24 mouse cellular contexts compared by ENCODE assay signal in the genomic region with DNA sequence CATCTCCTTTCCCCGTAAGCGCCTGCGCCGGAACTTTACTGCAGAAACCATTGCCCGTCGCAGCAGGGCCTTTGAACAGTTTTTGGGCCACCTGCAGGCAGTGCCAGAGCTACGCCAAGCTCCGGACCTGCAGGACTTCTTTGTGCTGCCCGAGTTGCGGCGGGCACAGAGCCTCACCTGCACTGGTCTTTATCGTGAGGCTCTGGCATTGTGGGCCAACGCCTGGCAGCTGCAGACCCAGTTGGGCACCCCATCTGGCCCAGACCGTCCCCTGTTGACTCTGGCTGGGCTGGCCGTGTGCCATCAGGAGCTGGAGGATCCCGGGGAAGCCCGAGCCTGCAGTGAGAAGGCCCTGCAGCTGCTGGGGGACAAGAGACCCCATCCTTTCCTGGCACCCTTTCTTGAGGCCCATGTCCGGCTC. TPM values are rescaled to one million over a fixed set of nuclear protein-coding genes. Genes with fewer than 3 reads are reported as not detected.
DNase-seq lines count a peak whose midpoint lies in the region; ATAC-seq and TF ChIP-seq lines count a peak whose summit lies in the region.
"Had no signal": no experiment of that assay in that cellular context is flagged by ENCODE, and none has a peak within 500 bp of the region (broad histone marks: within the 10 kb centered on the region; RNA-seq: fewer than 3 reads in every experiment).

No protein-coding gene starts in this region.

- intact Hi-C loops in left cerebral cortex, postnatal 4 days (cut with DNase I), result no loop called here
- intact Hi-C loops in left cerebral cortex, postnatal 14 days (cut with DNase I), result no loop called here

- DNase-seq in cerebellum, adult 11 months, result peak; percentile 56
- DNase-seq in left cerebral cortex, postnatal 4 days, result peak; percentile 45
- DNase-seq in left cerebral cortex, postnatal 14 days (ENCODE audit: low spot score in 2 of 2), result no peak
- no peak for DNase-seq in ES-E14 (ENCODE audit: low read depth, low spot score)
- peak; percentile 69 for DNase-seq in cerebellum, postnatal 25 days
- no peak for DNase-seq in embryo, embryonic 9.5 days (ENCODE audit: extremely low spot score)
- DNase-seq in layer of hippocampus, adult 9-11 months, result no peak
- DNase-seq: adrenal gland, adult 8-10 months; gastrocnemius, postnatal 25 days; kidney, adult 8-10 months; layer of hippocampus, postnatal 36 days; liver, embryonic 13.5 days; retina, postnatal 1 day; spleen, adult 18-20 months; thymus, postnatal 25 days had no signal

- H3K9ac ChIP-seq in ES-E14 (ENCODE audit: insufficient read depth, low read depth, low read length, poor library complexity, severe bottlenecking), result peak overlapping the region; percentile 4; the same call in 1 of the 2 replicates
- H3K9ac ChIP-seq: embryonic facial prominence, embryonic 15.5 days; forebrain, embryonic 12.5 days; heart, embryonic 12.5 days; liver, embryonic 13.5 days; midbrain, embryonic 13.5 days had no signal

- in situ Hi-C loops in ES-E14 (cut with MboI; ENCODE audit: low sequenced_read_pairs in 2 of 2, unreplicated experiment in 2 of 2), result no loop called here

- H3K4me3 ChIP-seq in ES-E14 (ENCODE audit: insufficient read depth in 1 of 2, low read depth in 1 of 2, low read length in 2 of 2, poor library complexity in 1 of 2, severe bottlenecking in 1 of 2), result no peak overlapping the region; a peak in 1 of 4 replicates
- H3K4me3 ChIP-seq: embryonic facial prominence, embryonic 15.5 days; forebrain, embryonic 12.5 days; heart, embryonic 12.5 days; liver, embryonic 13.5 days; midbrain, embryonic 13.5 days had no signal

- no peaks in the 10 kb centered on the region for H3K9me3 ChIP-seq in ES-E14 (ENCODE audit: control insufficient read depth, insufficient read depth, low read depth, low read length)
- H3K9me3 ChIP-seq: embryonic facial prominence, embryonic 15.5 days; forebrain, embryonic 12.5 days; heart, embryonic 12.5 days; liver, embryonic 13.5 days; midbrain, embryonic 13.5 days had no signal

- H3K4me1 ChIP-seq in ES-E14 (ENCODE audit: control insufficient read depth in 2 of 2, insufficient read depth in 2 of 2, low read length in 2 of 2, poor library complexity in 1 of 2), result peaks cover 8 to 30% of the 10 kb centered on the region in 2 experiments

- peaks cover 24% of the 10 kb centered on the region; the same call in 1 of the 2 replicates for H3K36me3 ChIP-seq in ES-E14 (ENCODE audit: control insufficient read depth, insufficient read depth, low read length, poor library complexity, severe bottlenecking)

- no peak overlapping the region for H3K27ac ChIP-seq in ES-E14 (ENCODE audit: insufficient read depth, low read depth, low read length, poor library complexity, severe bottlenecking)
- H3K27ac ChIP-seq: embryonic facial prominence, embryonic 15.5 days; forebrain, embryonic 12.5 days; hindbrain, postnatal 0 days; midbrain, embryonic 13.5 days had no signal

- no peak for ATAC-seq in cerebellum, adult (ENCODE audit: insufficient number of reproducible peaks, low FRiP score, low TSS enrichment)
- ATAC-seq: hindbrain, postnatal 0 days; lung, postnatal 0 days; midbrain, embryonic 13.5 days had no signal

TF ChIP-seq in ES-E14, 5 proteins besides CTCF, POLR2A, EP300 and RAD21:
- TF ChIP-seq HCFC1 (IDR thresholded peaks at IDR 0.05; ENCODE audit: borderline replicate concordance, insufficient read depth, low read length) (no peak), MAFK (IDR thresholded peaks at IDR 0.05; ENCODE audit: insufficient read depth, low read depth, low read length) (no peak), ZNF384 (IDR thresholded peaks at IDR 0.05; ENCODE audit: low read depth, low read length) (no peak), ZC3H11A (IDR thresholded peaks at IDR 0.05; ENCODE audit: borderline replicate concordance, low read depth, low read length) (no peak), CHD2 (IDR thresholded peaks at IDR 0.05; ENCODE audit: low read depth, low read length) (no peak)

RNA-seq across cellular contexts. Expression of a gene that starts 6.2 kb away (rescaled TPM):
- total RNA-seq in left cerebral cortex, postnatal 4 days (2021), result 10 to 100 TPM; 52.8 to 56.9 TPM
- 10 to 100 TPM; 46.0 to 46.8 TPM for total RNA-seq in left cerebral cortex, postnatal 14 days (2021)
- 5.5 and 7.0 TPM in 2 replicates for total RNA-seq in ES-E14 (2012; rRNA removed)

RNA-seq across cellular contexts. Expression of a gene that starts 12.1 kb away (rescaled TPM):
- not detected for total RNA-seq in left cerebral cortex, postnatal 4 days (2021)
- 1 to 10 TPM in 1 of 2 experiments, not detected in 1; 1.1 TPM for total RNA-seq in left cerebral cortex, postnatal 14 days (2021)
- total RNA-seq in ES-E14 (2012; rRNA removed), result 1.5 and 1.7 TPM in 2 replicates
- total RNA-seq: adrenal gland, adult 8-10 months; heart, postnatal 25 days; hindbrain, postnatal 0 days; layer of hippocampus, postnatal 36 days; megakaryocyte progenitor cell, adult 5-6 weeks had no signal

RNA-seq across cellular contexts. Expression of a gene that starts 12.8 kb away (rescaled TPM):
- 10 to 100 TPM; 20.6 to 20.8 TPM for total RNA-seq in left cerebral cortex, postnatal 4 days (2021)
- 10 to 100 TPM; 25.8 to 27.7 TPM for total RNA-seq in left cerebral cortex, postnatal 14 days (2021)
- total RNA-seq in ES-E14 (2012; rRNA removed), result 46.4 and 54.7 TPM in 2 replicates

RNA-seq across cellular contexts. Expression of a gene that starts 13.0 kb away (rescaled TPM):
- 1 to 10 TPM; 6.9 to 8.0 TPM for total RNA-seq in left cerebral cortex, postnatal 4 days (2021)
- total RNA-seq in left cerebral cortex, postnatal 14 days (2021), result 1 to 10 TPM; 7.7 to 8.3 TPM
- total RNA-seq in ES-E14 (2012; rRNA removed), result 6.4 and 7.0 TPM in 2 replicates

RNA-seq across cellular contexts. Expression of a gene that starts 22.2 kb away (rescaled TPM):
- 10 to 100 TPM; 10.8 to 14.3 TPM for total RNA-seq in left cerebral cortex, postnatal 4 days (2021)
- total RNA-seq in left cerebral cortex, postnatal 14 days (2021), result 1 to 10 TPM; 2.0 to 3.0 TPM
- total RNA-seq in ES-E14 (2012; rRNA removed), result 117 and 159 TPM in 2 replicates

Comparison
In these comparisons a context has a peak if more than half of its experiments do, and no peak if none do; other contexts are left out.
1. DNase-seq: peak in cerebellum, adult 11 months (single experiment), left cerebral cortex, postnatal 4 days (single experiment) and cerebellum, postnatal 25 days (2 of 2); none in left cerebral cortex, postnatal 14 days (0 of 2), ES-E14 (single experiment), embryo, embryonic 9.5 days (single experiment) and layer of hippocampus, adult 9-11 months (single experiment).